Mouse (Mus musculus) cerebellum, adult 11-12 months (tissue): ENCODE results near the gene Fstl4.

Experiments used
- DNase-seq: peaks from one replicate; pipeline ENCODE4 v3.0.0; 2022

Fstl4 gene

GRCm38 (mm10) chr11:52773073-52773472, 8.6 kb downstream of the Fstl4 start:
- no peak for DNase-seq

GRCm38 (mm10) chr11:52775291-52775690, 10.9 kb downstream of the Fstl4 start:
- no peak for DNase-seq

GRCm38 (mm10) chr11:52782426-52782825, 18.0 kb downstream of the Fstl4 start:
- DNase-seq = no peak

GRCm38 (mm10) chr11:52794331-52794730, 29.9 kb downstream of the Fstl4 start:
- no peak for DNase-seq

GRCm38 (mm10) chr11:52809542-52809941, 45.1 kb downstream of the Fstl4 start:
- no peak for DNase-seq

GRCm38 (mm10) chr11:52816004-52816403, 51.6 kb downstream of the Fstl4 start:
- DNase-seq = no peak

- no peak for DNase-seq
Measured at GRCm38 (mm10) chr11:52820336-52820905, 56.0 kb downstream of the Fstl4 start.

GRCm38 (mm10) chr11:52826591-52826990, 62.2 kb downstream of the Fstl4 start:
- no peak for DNase-seq

- no peak for DNase-seq
Measured at GRCm38 (mm10) chr11:52831631-52832310, 67.3 kb downstream of the Fstl4 start.

- DNase-seq = no peak
Measured at GRCm38 (mm10) chr11:52832311-52832675, 67.9 kb downstream of the Fstl4 start.

GRCm38 (mm10) chr11:52848691-52849090, 84.3 kb downstream of the Fstl4 start:
- DNase-seq = no peak

- DNase-seq = no peak
Measured at GRCm38 (mm10) chr11:52850071-52850470, 85.6 kb downstream of the Fstl4 start.

GRCm38 (mm10) chr11:52872846-52873512, 108.5 kb downstream of the Fstl4 start:
- DNase-seq = no peak

- peak; percentile 3 for DNase-seq
Measured at GRCm38 (mm10) chr11:52875916-52876765, 111.7 kb downstream of the Fstl4 start.

GRCm38 (mm10) chr11:52877662-52878061, 113.2 kb downstream of the Fstl4 start:
- no peak for DNase-seq

- DNase-seq = no peak
Measured at GRCm38 (mm10) chr11:52879958-52880357, 115.5 kb downstream of the Fstl4 start.

GRCm38 (mm10) chr11:52886559-52887303, 122.3 kb downstream of the Fstl4 start:
- DNase-seq = no peak

- no peak for DNase-seq
Measured at GRCm38 (mm10) chr11:52888150-52888549, 123.7 kb downstream of the Fstl4 start.

GRCm38 (mm10) chr11:52889527-52889926, 125.1 kb downstream of the Fstl4 start:
- DNase-seq = no peak

GRCm38 (mm10) chr11:52890156-52890555, 125.7 kb downstream of the Fstl4 start:
- no peak for DNase-seq

- no peak for DNase-seq
Measured at GRCm38 (mm10) chr11:52904101-52904500, 139.7 kb downstream of the Fstl4 start.

- no peak for DNase-seq
Measured at GRCm38 (mm10) chr11:52910788-52911187, 146.4 kb downstream of the Fstl4 start.

GRCm38 (mm10) chr11:52914431-52914830, 150.0 kb downstream of the Fstl4 start:
- DNase-seq = no peak
